Mouse (Mus musculus): ENCODE measurements around the gene Krt8. TPM values are rescaled to one million over a fixed set of nuclear protein-coding genes. Genes with fewer than 3 reads are reported as not detected.

Krt8 gene
- total and polyA plus RNA-seq, 3 experiments = 0.69 to 0.93 TPM; not detected in 1

DNA sequence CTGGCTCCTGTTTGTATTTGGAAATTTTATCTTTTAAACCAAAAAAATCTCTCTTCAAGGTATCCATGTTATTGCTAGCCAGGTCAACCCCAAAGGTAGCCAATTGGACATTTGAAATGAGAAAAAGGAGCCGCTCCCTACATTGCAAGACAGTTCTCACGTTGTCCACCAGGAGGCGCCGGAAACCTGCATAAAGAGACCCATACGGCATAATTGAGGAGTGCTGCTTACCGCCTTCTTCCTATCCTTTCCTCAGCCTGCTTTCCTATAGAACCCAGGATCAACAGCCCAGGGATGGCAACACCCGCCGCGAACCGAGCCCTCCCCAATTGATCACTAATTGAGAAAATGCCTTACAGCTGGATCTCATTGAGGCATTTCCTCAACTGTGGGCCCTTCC lies 16.2 kb downstream of the Krt8 start (continued):
- TF ChIP-seq MAZ (IDR thresholded peaks at IDR 0.05; ENCODE audit: low read depth, low read length) = peak; percentile 77
- 0 out of 2 replicates have a peak, but pooled peaks have one; percentile 16 for TF ChIP-seq TBP (IDR thresholded peaks at IDR 0.05; ENCODE audit: low read depth, low read length)
- TF ChIP-seq MAX (IDR thresholded peaks at IDR 0.05; ENCODE audit: low read length) = peak; percentile 24; the same call in 1 of the 2 replicates
- TF ChIP-seq TCF12 (IDR thresholded peaks at IDR 0.05; ENCODE audit: low read depth, low read length) = peak; percentile 24; the same call in 1 of the 2 replicates
- peak; percentile 61; the same call in 1 of the 2 replicates for TF ChIP-seq SIN3A (IDR thresholded peaks at IDR 0.05; ENCODE audit: low read length)
- no peak for TF ChIP-seq POLR2A (IDR thresholded peaks at IDR 0.05; ENCODE audit: control insufficient read depth in 1 of 2, insufficient read depth in 1 of 2, low read depth in 1 of 2, low read length in 2 of 2, poor library complexity in 1 of 2)
- peak; percentile 97 to 100 (median 99) for TF ChIP-seq CTCF (IDR thresholded peaks at IDR 0.05 in 2 of 3, conservative IDR thresholded peaks at IDR 0.05 in 1 of 3; ENCODE audit: control insufficient read depth in 1 of 3, insufficient read depth in 1 of 3, low read depth in 2 of 3, low read length in 3 of 3, poor library complexity in 1 of 3, severe bottlenecking in 1 of 3)

- 0 out of 2 replicates have a peak, but pooled peaks have one; percentile 22 for TF ChIP-seq ZC3H11A (IDR thresholded peaks at IDR 0.05; ENCODE audit: low read depth, low read length)
- TF ChIP-seq NELFE (IDR thresholded peaks at IDR 0.05; ENCODE audit: low read depth, low read length) = no peak
- TF ChIP-seq SMC3 (IDR thresholded peaks at IDR 0.05; ENCODE audit: low read depth, low read length) = peak; percentile 40
- peak; percentile 53; the same call in 1 of the 2 replicates for TF ChIP-seq TBP (IDR thresholded peaks at IDR 0.05; ENCODE audit: low read depth, low read length)
- TF ChIP-seq EP300 (IDR thresholded peaks at IDR 0.05; ENCODE audit: low read depth in 1 of 2, low read length in 2 of 2) = no peak
- peak in 2 of 3 experiments; percentile 28 to 54; a peak in 3 of 6 replicates for TF ChIP-seq CTCF (IDR thresholded peaks at IDR 0.05 in 2 of 3, conservative IDR thresholded peaks at IDR 0.05 in 1 of 3; ENCODE audit: control insufficient read depth in 1 of 3, insufficient read depth in 1 of 3, low read depth in 2 of 3, low read length in 3 of 3, poor library complexity in 1 of 3, severe bottlenecking in 1 of 3)
Observed at GRCm38 (mm10) chr15:101984746-101985145, 19.5 kb downstream of the Krt8 start.

DNA sequence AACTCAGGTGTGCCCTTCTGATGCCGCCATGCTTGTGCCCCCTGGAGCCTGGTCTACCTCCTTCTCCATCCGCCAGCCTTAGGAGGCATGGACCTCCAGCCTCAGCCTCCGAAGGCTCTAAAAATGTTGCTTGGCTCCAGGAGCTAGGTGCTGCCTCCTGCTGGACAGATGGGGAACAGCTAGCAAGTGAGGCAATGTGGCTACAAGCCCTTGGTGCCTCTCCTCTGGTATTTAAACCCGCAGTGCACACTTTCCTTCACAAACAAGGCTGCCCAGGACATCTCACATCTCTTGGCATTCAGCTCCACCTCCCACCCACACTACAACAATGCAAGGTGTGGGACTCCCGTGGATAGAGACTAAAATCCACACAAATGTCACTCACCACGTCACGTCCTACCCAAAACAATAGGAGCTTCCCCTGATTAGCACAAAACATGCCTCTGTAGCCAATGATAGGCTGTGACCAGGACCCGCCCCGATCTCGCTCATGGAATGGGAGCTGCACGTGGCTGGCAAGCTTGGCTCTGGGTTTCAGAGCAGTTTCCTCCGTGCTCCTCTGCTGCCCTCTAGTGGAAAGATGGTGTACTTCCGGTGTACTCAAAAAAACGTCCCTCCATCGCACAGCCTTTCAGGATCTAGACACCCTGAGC lies 20.2 kb downstream of the Krt8 start:
- peak overlapping the region; percentile 60 for H3K9ac ChIP-seq (ENCODE audit: control insufficient read depth, low read depth, low read length, poor library complexity, severe bottlenecking)
- H3K27ac ChIP-seq (ENCODE audit: control insufficient read depth, low read depth, low read length) = peak overlapping the region; percentile 59
- peak; percentile 100 for DNase-seq (ENCODE audit: low read depth, low spot score)
- no peaks in the 10 kb centered on the region for H3K9me3 ChIP-seq (replicated peaks; ENCODE audit: insufficient read depth, low read length)
- peak overlapping the region; percentile 45 to 52 for H3K4me3 ChIP-seq (ENCODE audit: control insufficient read depth in 1 of 2, insufficient read depth in 1 of 2, low read depth in 2 of 2, low read length in 2 of 2)
- H3K4me1 ChIP-seq (ENCODE audit: control insufficient read depth in 1 of 2, insufficient read depth in 2 of 2, low read length in 2 of 2) = peaks cover 4 to 23% of the 10 kb centered on the region in 2 experiments; a peak in 3 of 4 replicates
- no peaks in the 10 kb centered on the region for H3K27me3 ChIP-seq (ENCODE audit: control insufficient read depth in 1 of 2, insufficient read depth in 2 of 2, low read length in 2 of 2)
- H3K36me3 ChIP-seq (ENCODE audit: control insufficient read depth in 1 of 2, insufficient read depth in 2 of 2, low read length in 2 of 2) = peaks cover 0 to 2% of the 10 kb centered on the region in 2 experiments; a peak in 2 of 4 replicates
- H3K79me2 ChIP-seq (ENCODE audit: control insufficient read depth, insufficient read depth, low read length, poor library complexity) = no peaks in the 10 kb centered on the region
- TF ChIP-seq ZC3H11A (IDR thresholded peaks at IDR 0.05; ENCODE audit: low read depth, low read length) (peak; percentile 81), POLR2AphosphoS2 (IDR thresholded peaks at IDR 0.05; ENCODE audit: low read length) (no peak; the same call in 1 of the 2 replicates), USF1 (IDR thresholded peaks at IDR 0.05; ENCODE audit: low read depth, low read length) (peak; percentile 83), CTCF (IDR thresholded peaks at IDR 0.05 in 2 of 3, conservative IDR thresholded peaks at IDR 0.05 in 1 of 3; ENCODE audit: control insufficient read depth in 1 of 3, insufficient read depth in 1 of 3, low read depth in 2 of 3, low read length in 3 of 3, poor library complexity in 1 of 3, severe bottlenecking in 1 of 3) (peak; percentile 97 to 98 (median 98)), NRF1 (IDR thresholded peaks at IDR 0.05; ENCODE audit: insufficient read depth, low read depth, low read length, poor library complexity, severe bottlenecking) (no peak), KAT2A (conservative IDR thresholded peaks at IDR 0.05; ENCODE audit: low read depth, low read length) (peak; percentile 44; the same call in 1 of the 2 replicates), ETS1 (IDR thresholded peaks at IDR 0.05; ENCODE audit: low read depth, low read length) (peak; percentile 49; the same call in 1 of the 2 replicates), JUND (IDR thresholded peaks at IDR 0.05; ENCODE audit: low read depth, low read length) (peak; percentile 71; the same call in 1 of the 2 replicates), MYB (IDR thresholded peaks at IDR 0.05; ENCODE audit: low read depth, low read length) (peak; percentile 40; the same call in 1 of the 2 replicates), UBTF (IDR thresholded peaks at IDR 0.05; ENCODE audit: borderline replicate concordance, insufficient read depth, low read depth, low read length) (no peak), EP300 (IDR thresholded peaks at IDR 0.05; ENCODE audit: low read depth in 1 of 2, low read length in 2 of 2) (peak; percentile 26 to 51; a peak in 2 of 4 replicates), TCF12 (IDR thresholded peaks at IDR 0.05; ENCODE audit: low read depth, low read length) (peak; percentile 50), TBP (IDR thresholded peaks at IDR 0.05; ENCODE audit: low read depth, low read length) (0 out of 2 replicates have a peak, but pooled peaks have one; percentile 4), BHLHE40 (IDR thresholded peaks at IDR 0.05; ENCODE audit: borderline replicate concordance, low read depth, low read length) (peak; percentile 91), E2F4 (IDR thresholded peaks at IDR 0.05; ENCODE audit: borderline replicate concordance, low read depth, low read length) (peak; percentile 71; the same call in 1 of the 2 replicates), POLR2AphosphoS5 (IDR thresholded peaks at IDR 0.05; ENCODE audit: borderline replicate concordance, low read depth, low read length) (no peak), MAX (IDR thresholded peaks at IDR 0.05; ENCODE audit: low read length) (peak; percentile 99), CHD1 (IDR thresholded peaks at IDR 0.05; ENCODE audit: low read depth, low read length) (0 out of 2 replicates have a peak, but pooled peaks have one; percentile 58), GATA1 (IDR thresholded peaks at IDR 0.05; ENCODE audit: low read depth, low read length) (peak; percentile 42; the same call in 1 of the 2 replicates)

More at GRCm38 (mm10) chr15:101984746-101985145, 19.5 kb downstream of the Krt8 start:
- Histone ChIP-seq H3K27me3 (ENCODE audit: control insufficient read depth in 1 of 2, insufficient read depth in 2 of 2, low read length in 2 of 2) (no peaks in the 10 kb centered on the region), H3K9me3 (replicated peaks; ENCODE audit: insufficient read depth, low read length) (no peaks in the 10 kb centered on the region), H3K79me2 (ENCODE audit: control insufficient read depth, insufficient read depth, low read length, poor library complexity) (no peaks in the 10 kb centered on the region), H3K4me3 (ENCODE audit: control insufficient read depth in 1 of 2, insufficient read depth in 1 of 2, low read depth in 2 of 2, low read length in 2 of 2) (peak overlapping the region; percentile 31 to 37), H3K36me3 (ENCODE audit: control insufficient read depth in 1 of 2, insufficient read depth in 2 of 2, low read length in 2 of 2) (peaks cover 0 to 2% of the 10 kb centered on the region in 2 experiments; a peak in 2 of 4 replicates), H3K27ac (ENCODE audit: control insufficient read depth, low read depth, low read length) (no peak overlapping the region), H3K9ac (ENCODE audit: control insufficient read depth, low read depth, low read length, poor library complexity, severe bottlenecking) (peak overlapping the region; percentile 57), H3K4me1 (ENCODE audit: control insufficient read depth in 1 of 2, insufficient read depth in 2 of 2, low read length in 2 of 2) (peaks cover 4 to 24% of the 10 kb centered on the region in 2 experiments; a peak in 3 of 4 replicates)
- no peak for DNase-seq (ENCODE audit: low read depth, low spot score)

Measured in MEL (cell line).